Mouse (Mus musculus) E14TG2a.4 (cell line): ENCODE results near the gene Igfbp2.

Experiments
- CTCF ChIP-seq: conservative IDR thresholded peaks from 2 replicates; pipeline ENCODE4 v1.5.1; 2014; ENCODE audit warnings: low read length
- POU5F1 ChIP-seq: IDR thresholded peaks from 2 replicates; pipeline ENCODE4 v1.6.1; 2014; ENCODE audit warnings: low read length, borderline replicate concordance

DNA sequence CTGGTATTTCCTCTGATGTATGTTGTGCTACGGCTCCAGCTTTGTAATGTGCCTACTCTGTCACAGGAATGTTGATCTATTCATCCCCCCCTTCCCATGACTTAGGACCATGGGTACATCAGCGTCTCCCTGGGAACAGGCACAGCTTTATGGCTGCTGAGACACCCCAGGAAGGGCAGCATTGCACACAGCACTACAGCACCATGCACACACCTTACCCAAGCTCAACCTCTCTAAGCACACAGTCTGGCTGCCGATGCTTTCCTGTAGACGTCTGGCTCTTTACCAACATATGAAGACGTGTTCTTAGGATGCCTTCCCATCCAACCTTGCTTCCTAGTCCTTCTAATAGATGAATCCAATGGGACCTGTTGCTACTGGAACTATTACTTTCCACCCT, 42.1 kb downstream of the Igfbp2 start:
- TF ChIP-seq CTCF (no peak), POU5F1 (no peak)
